Mouse (Mus musculus) urinary bladder, postnatal 10 days (tissue): ENCODE data around the gene Aco2.
"Not testable (repeated sequence)": the region's sequence is repeated elsewhere in the genome, so short reads cannot be mapped to it uniquely, and the experiment has no call there.

Source experiments
- DNase-seq: peaks from one replicate; pipeline ENCODE4 v3.0.0; 2022; ENCODE audit warnings: low spot score

Aco2 gene

GRCm38 (mm10) chr15:81879531-81880401 is 7.7 kb downstream of the Aco2 start:
- no peak for DNase-seq

- no peak for DNase-seq
Observed at GRCm38 (mm10) chr15:81882348-81882747, 10.2 kb downstream of the Aco2 start.

GRCm38 (mm10) chr15:81885418-81885934 is 13.4 kb downstream of the Aco2 start:
- no peak for DNase-seq

- no peak for DNase-seq
Observed at GRCm38 (mm10) chr15:81886795-81887550, 14.9 kb downstream of the Aco2 start.

- no peak for DNase-seq
Observed at GRCm38 (mm10) chr15:81889175-81889574, 17.1 kb downstream of the Aco2 start.

GRCm38 (mm10) chr15:81891140-81891802 is 19.2 kb downstream of the Aco2 start:
- DNase-seq, result no peak

GRCm38 (mm10) chr15:81891822-81892580 is 19.9 kb downstream of the Aco2 start:
- no peak for DNase-seq

- no peak for DNase-seq
Observed at GRCm38 (mm10) chr15:81894002-81894401, 21.9 kb downstream of the Aco2 start.

- no peak for DNase-seq
Observed at GRCm38 (mm10) chr15:81896407-81896806, 24.3 kb downstream of the Aco2 start.

GRCm38 (mm10) chr15:81897607-81898285 is 25.6 kb downstream of the Aco2 start:
- DNase-seq, result no peak

GRCm38 (mm10) chr15:81898751-81899150 is 26.6 kb downstream of the Aco2 start:
- no peak for DNase-seq

GRCm38 (mm10) chr15:81904939-81905338 is 32.8 kb downstream of the Aco2 start:
- no peak for DNase-seq

GRCm38 (mm10) chr15:81907953-81908352 is 35.8 kb downstream of the Aco2 start:
- no peak for DNase-seq

- not testable (repeated sequence) for DNase-seq
Observed at GRCm38 (mm10) chr15:81908767-81909166, 36.7 kb downstream of the Aco2 start.

GRCm38 (mm10) chr15:81912498-81912897 is 40.4 kb downstream of the Aco2 start:
- DNase-seq, result no peak

- DNase-seq, result no peak
Observed at GRCm38 (mm10) chr15:81914668-81915067, 42.6 kb downstream of the Aco2 start.

GRCm38 (mm10) chr15:81915663-81916062 is 43.6 kb downstream of the Aco2 start:
- DNase-seq, result no peak

- no peak for DNase-seq
Observed at GRCm38 (mm10) chr15:81917201-81917600, 45.1 kb downstream of the Aco2 start.

- DNase-seq, result no peak
Observed at GRCm38 (mm10) chr15:81917621-81918463, 45.7 kb downstream of the Aco2 start.

GRCm38 (mm10) chr15:81919062-81919461 is 47.0 kb downstream of the Aco2 start:
- DNase-seq, result no peak
